Mouse (Mus musculus) intestine, postnatal 0 days (tissue): ENCODE results near the gene Pofut2. TPM values are rescaled to one million over a fixed set of nuclear protein-coding genes. Genes with fewer than 3 reads are reported as not detected.

ENCODE experiments used
- ATAC-seq: fragments of 200-750 bp; cut with Nextera tagmentation; 2 replicates; pipeline ENCODE4 v1.8.0; 2017; ENCODE audit warnings: mild to moderate bottlenecking, moderate TSS enrichment, moderate library complexity
- H3K27ac ChIP-seq: fragments of 300-500 bp; sonication (generic); 2 replicates; pipeline ENCODE4 v1.5.1; 2014; ENCODE audit warnings: mild to moderate bottlenecking, low read depth, low read length, moderate library complexity
- H3K27me3 ChIP-seq: fragments of 300-500 bp; sonication (generic); replicated peaks from 2 replicates; pipeline ENCODE4 v1.6.1; 2014; ENCODE audit warnings: low read length, mixed read lengths; ENCODE audit not compliant: control insufficient read depth, insufficient read depth
- H3K36me3 ChIP-seq: fragments of 300-500 bp; sonication (generic); 2 replicates; pipeline ENCODE4 v1.6.1; 2014; ENCODE audit warnings: mild to moderate bottlenecking, moderate library complexity; ENCODE audit not compliant: control insufficient read depth, insufficient read depth
- H3K4me1 ChIP-seq: fragments of 300-500 bp; sonication (generic); replicated peaks from 2 replicates; pipeline ENCODE4 v1.6.1; 2014; ENCODE audit warnings: antibody characterized with exemption, low read length, mixed read lengths; ENCODE audit not compliant: control insufficient read depth, insufficient read depth
- H3K4me2 ChIP-seq: fragments of 300-500 bp; sonication (generic); replicated peaks from 2 replicates; pipeline ENCODE4 v1.6.1; 2014; ENCODE audit warnings: low read depth, mild to moderate bottlenecking, moderate library complexity
- H3K4me3 ChIP-seq: fragments of 300-500 bp; sonication (generic); 2 replicates; pipeline ENCODE4 v1.5.1; 2014; ENCODE audit warnings: low read depth, low read length
- H3K9ac ChIP-seq: fragments of 300-500 bp; sonication (generic); 2 replicates; pipeline ENCODE4 v1.6.1; 2014; ENCODE audit warnings: mild to moderate bottlenecking, low read depth, low read length
- H3K9me3 ChIP-seq: fragments of 300-500 bp; sonication (generic); 2 replicates; pipeline ENCODE4 v1.6.1; 2016; ENCODE audit warnings: mixed run types; ENCODE audit not compliant: control insufficient read depth
- CTCF ChIP-seq: sonication (generic); IDR thresholded peaks from 2 replicates; pipeline ENCODE4 v1.5.1; 2016; ENCODE audit warnings: low read depth, mild to moderate bottlenecking, control low read depth, antibody characterized with exemption, moderate library complexity
- WGBS: fragments of 180-500 bp; shearing (Covaris S2); extraction: QIAGEN DNeasy Blood & Tissue Kit; methylation state at CpG from one replicate; pipeline ENCODE4 v1.1.7; 2014; 5-methylcytosine and 5-hydroxymethylcytosine counted together
- polyA plus RNA-seq: library from polyadenylated mRNA; unstranded; fragments of >200 nt; fragmentation: Nextera tagmentation; extraction: Ambion mirVana; gene quantifications from 2 replicates; pipeline ENCODE4 v1.2.1, GENCODE M21; 2015

The Pofut2 gene
- polyA plus RNA-seq, 1 experiment from 2014 or later, result 40.4 TPM

DNA sequence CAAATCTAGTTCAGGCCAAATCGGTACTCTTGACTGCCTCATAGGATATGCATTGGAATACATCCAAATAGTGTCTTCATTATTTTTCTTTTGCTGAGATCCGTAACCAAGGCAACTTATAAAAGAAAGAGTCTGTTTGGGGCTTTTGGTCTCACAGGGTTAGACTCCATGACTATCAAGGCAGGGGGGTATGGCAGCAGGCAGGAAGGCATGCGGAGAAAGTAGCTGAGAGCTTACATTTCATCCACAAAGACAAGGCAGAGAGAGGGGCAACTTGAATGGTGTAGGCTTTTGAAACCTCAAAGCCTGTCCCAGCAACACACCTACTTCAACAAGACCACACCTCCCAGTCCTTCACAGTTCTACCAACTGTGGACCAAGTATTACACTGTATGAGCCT is 3.3 kb upstream of the Pofut2 start:
- 78% methylated on average over 3 of the region's 3 CpGs for WGBS
- TF ChIP-seq CTCF, result no peak

DNA sequence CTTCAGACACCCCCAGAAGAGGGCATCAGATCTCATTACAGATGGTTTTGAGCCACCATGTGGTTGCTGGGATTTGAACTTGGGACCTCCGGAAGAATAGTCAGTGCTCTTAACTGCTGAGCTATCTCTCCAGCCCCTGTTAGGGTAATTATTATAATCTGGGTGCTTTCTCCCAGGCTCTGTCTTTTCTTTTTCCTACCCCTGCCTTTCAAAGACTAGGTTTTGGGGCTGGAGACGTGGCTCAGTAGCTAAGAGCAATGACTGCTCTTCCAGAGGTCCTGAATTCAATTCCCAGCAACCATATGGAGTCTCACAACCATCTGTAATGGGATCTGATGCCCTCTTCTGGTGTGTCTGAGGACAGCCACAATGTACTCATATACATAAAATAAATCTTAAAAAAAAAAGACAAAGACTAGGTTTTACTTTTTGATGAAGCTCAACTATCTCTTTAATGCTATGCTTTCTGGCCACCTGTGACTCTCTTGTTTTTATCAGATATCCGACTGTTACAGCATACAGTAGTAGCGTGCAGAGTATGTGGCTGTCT is 902 bp upstream of the Pofut2 start:
- ATAC-seq, result no peak
- TF ChIP-seq CTCF, result peak; percentile 27; the same call in 1 of the 2 replicates

More for the DNA sequence above, 3.3 kb upstream of the Pofut2 start:
- Histone ChIP-seq H3K4me3 (no peak overlapping the region), H3K4me1 (peaks cover 23% of the 10 kb centered on the region), H3K9ac (no peak overlapping the region), H3K27me3 (no peaks in the 10 kb centered on the region), H3K27ac (no peak overlapping the region), H3K4me2 (no peak overlapping the region), H3K36me3 (peaks cover 4% of the 10 kb centered on the region; the same call in 1 of the 2 replicates), H3K9me3 (no peaks in the 10 kb centered on the region)
- no peak for ATAC-seq

DNA sequence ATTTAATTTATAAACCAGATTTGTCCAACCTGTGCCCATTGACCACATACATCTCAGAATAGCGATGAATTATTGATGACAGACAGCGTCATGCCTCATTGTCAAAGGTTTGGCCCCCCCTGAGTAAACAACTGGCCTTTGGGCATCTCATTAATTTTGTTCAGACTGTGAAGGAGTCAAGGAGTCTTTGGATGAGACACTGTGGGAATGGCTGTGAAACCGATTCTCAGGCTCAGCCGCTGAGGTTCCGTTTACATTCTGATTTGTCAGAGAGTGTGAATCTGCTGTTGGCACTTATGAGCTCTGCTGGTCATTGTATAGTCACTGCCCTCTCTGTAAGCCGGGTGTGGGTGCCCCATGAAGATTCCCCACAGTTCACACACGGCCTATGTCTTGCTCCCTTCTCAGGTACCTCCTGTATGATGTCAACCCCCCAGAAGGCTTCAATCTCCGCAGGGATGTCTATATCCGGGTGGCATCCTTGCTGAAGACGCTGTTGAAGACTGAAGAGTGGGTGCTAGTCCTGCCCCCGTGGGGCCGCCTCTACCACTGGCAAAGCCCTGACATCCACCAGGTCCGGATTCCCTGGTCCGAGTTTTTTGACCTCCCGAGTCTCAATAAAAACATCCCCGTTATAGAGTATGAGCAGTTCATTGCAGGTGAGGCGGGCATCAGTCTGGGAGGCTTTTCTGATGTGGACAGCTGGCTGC is 1.3 kb downstream of the Pofut2 start:
- no peak for TF ChIP-seq CTCF
- Histone ChIP-seq H3K4me2 (peak overlapping the region; percentile 83), H3K27ac (no peak overlapping the region), H3K4me3 (peak overlapping the region; percentile 94), H3K4me1 (peaks cover 3% of the 10 kb centered on the region; the same call in 1 of the 2 replicates), H3K9ac (no peak overlapping the region), H3K27me3 (no peaks in the 10 kb centered on the region), H3K36me3 (peaks cover 48% of the 10 kb centered on the region), H3K9me3 (no peaks in the 10 kb centered on the region)
- WGBS, result 79% methylated on average over 17 of the region's 17 CpGs
- no peak for ATAC-seq

More for the DNA sequence above, 902 bp upstream of the Pofut2 start:
- H3K36me3 ChIP-seq, result peaks cover 28% of the 10 kb centered on the region
- H3K4me3 ChIP-seq, result peak overlapping the region; percentile 94
- no peak overlapping the region for H3K27ac ChIP-seq
- WGBS, result 52% methylated on average over 4 of the region's 4 CpGs
- no peak overlapping the region for H3K9ac ChIP-seq
- H3K4me1 ChIP-seq, result peaks cover 7% of the 10 kb centered on the region; the same call in 1 of the 2 replicates
- peak overlapping the region; percentile 83 for H3K4me2 ChIP-seq
- H3K9me3 ChIP-seq, result no peaks in the 10 kb centered on the region
- H3K27me3 ChIP-seq, result no peaks in the 10 kb centered on the region

DNA sequence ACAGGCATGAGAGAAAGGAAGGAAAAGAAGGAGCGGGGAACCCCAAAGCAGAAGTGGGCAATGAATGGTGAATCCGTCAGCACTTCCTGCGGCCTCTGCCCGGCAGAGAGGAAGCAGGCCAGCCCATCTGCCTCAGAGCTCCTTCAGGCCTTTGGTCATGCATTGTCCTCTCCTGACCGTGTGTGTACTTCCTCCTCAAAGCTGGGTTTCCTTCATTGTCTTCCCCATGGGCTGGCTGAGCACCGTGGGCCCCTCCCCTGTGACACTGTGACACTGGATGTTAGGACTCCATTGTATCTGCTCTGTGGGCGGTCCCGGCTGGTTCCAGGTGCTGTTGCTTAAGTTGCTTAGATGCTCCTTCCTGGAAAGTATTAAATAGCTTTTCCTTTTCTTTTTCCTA is 7.3 kb downstream of the Pofut2 start:
- TF ChIP-seq CTCF, result no peak
- no peaks in the 10 kb centered on the region for H3K27me3 ChIP-seq
- 71% methylated on average over 8 of the region's 8 CpGs for WGBS
- H3K4me2 ChIP-seq, result no peak overlapping the region
- no peak overlapping the region for H3K9ac ChIP-seq
- no peak for ATAC-seq
- no peak overlapping the region for H3K4me3 ChIP-seq
- no peaks in the 10 kb centered on the region for H3K4me1 ChIP-seq
- H3K36me3 ChIP-seq, result peaks cover 76% of the 10 kb centered on the region
- no peak overlapping the region for H3K27ac ChIP-seq
- H3K9me3 ChIP-seq, result no peaks in the 10 kb centered on the region

DNA sequence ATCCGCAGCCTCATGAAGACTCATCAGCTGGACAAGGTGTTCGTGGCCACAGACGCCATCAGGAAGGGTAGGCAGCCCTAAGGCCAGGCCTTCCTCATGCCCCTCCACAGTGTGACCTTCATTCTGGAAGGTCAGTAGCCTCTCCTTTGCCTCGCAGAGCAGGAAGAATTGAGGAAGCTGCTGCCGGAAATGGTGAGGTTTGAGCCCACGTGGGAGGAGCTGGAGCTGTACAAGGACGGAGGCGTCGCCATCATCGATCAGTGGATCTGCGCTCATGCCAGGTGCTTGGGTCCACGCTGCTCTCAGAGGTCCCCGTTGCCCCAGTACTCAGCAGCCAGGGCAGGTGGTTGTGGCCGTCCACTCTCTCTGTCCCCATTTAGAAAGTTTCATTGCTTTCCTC is 8.0 kb downstream of the Pofut2 start:
- Histone ChIP-seq H3K4me2 (no peak overlapping the region), H3K4me3 (no peak overlapping the region), H3K27me3 (no peaks in the 10 kb centered on the region), H3K9me3 (no peaks in the 10 kb centered on the region), H3K9ac (no peak overlapping the region), H3K36me3 (peaks cover 68% of the 10 kb centered on the region), H3K27ac (no peak overlapping the region; the same call in 1 of the 2 replicates), H3K4me1 (no peaks in the 10 kb centered on the region)
- no peak for ATAC-seq
- TF ChIP-seq CTCF, result no peak
- WGBS, result 83% methylated on average over 14 of the region's 14 CpGs

DNA sequence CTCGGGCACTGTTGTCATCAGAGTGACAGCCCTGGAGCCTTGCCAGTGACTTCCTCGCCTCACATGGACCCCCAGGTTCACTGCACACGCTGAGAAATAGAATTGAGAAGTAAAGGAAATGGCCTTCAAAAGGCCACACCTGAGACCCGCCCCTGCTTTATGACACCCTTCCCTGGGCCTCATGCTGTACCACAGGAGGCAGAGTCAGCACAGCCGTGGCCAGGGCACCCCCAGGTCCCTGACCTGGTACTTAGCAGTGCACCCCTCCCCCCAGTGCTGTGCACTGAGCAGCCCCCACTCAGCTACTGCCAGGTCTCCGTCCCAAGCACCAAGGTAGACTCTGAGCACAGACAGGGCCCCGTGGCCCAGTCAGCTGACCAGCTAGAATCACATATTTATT is 10.1 kb downstream of the Pofut2 start:
- Histone ChIP-seq H3K4me3 (no peak overlapping the region), H3K36me3 (peaks cover 47% of the 10 kb centered on the region), H3K9me3 (no peaks in the 10 kb centered on the region), H3K9ac (no peak overlapping the region), H3K4me2 (no peak overlapping the region), H3K4me1 (no peaks in the 10 kb centered on the region), H3K27ac (peak overlapping the region; percentile 54; the same call in 1 of the 2 replicates), H3K27me3 (no peaks in the 10 kb centered on the region)
- peak; percentile 81 for ATAC-seq
- WGBS, result 41% methylated on average over 7 of the region's 7 CpGs
- no peak for TF ChIP-seq CTCF
